Mouse (Mus musculus): ENCODE measurements around the gene Eef1akmt2.

The Eef1akmt2 gene

DNA sequence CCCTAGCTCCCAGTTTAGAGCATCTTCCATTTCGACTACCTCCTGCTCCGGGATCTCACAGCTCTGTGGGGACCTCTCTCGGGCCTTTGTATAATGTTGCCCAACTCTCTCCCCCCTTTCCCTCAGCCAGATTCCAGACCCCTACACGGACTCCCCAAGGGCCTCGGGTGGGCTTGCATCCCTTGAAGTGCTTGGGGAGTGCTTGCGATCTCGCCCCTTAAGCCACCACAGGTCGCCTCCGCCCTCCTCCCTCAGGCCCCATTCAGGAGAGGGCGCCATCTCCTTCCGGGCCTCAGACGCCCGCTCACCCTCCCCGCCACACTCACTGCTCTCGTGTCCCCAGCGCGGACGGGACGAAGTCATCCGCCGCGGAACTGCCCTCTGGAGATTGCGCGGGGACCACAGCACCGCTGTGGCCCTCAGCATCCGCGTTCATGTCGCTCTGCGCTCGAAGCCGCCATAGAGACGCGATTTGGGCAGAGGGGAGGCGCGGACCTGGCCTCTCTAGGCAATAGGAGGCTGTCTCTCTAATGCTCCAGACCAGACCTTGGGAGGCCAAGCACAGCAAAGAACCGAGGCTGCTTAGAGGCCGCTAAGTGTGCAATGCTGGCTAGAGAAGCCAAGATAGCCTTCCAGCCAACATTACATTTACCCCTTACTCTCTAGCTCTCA lies at the start of gene Eef1akmt2:
Gene Eef1akmt2 (minus strand): TSS at position 501 of the 672 bp plus-strand sequence.
- peak; percentile 60 for DNase-seq (ENCODE audit: low spot score)

- no peak for DNase-seq (ENCODE audit: low spot score)
Measured at GRCm38 (mm10) chr7:132900826-132901531, 48.5 kb upstream of the Eef1akmt2 start.

GRCm38 (mm10) chr7:132898234-132898633 lies 45.8 kb upstream of the Eef1akmt2 start:
- no peak for DNase-seq (ENCODE audit: low spot score)

GRCm38 (mm10) chr7:132897258-132897657 lies 44.8 kb upstream of the Eef1akmt2 start:
- no peak for DNase-seq (ENCODE audit: low spot score)

- no peak for DNase-seq (ENCODE audit: low spot score)
Measured at GRCm38 (mm10) chr7:132896206-132896815, 43.8 kb upstream of the Eef1akmt2 start.

GRCm38 (mm10) chr7:132894841-132895555 lies 42.5 kb upstream of the Eef1akmt2 start:
- no peak for DNase-seq (ENCODE audit: low spot score)

DNA sequence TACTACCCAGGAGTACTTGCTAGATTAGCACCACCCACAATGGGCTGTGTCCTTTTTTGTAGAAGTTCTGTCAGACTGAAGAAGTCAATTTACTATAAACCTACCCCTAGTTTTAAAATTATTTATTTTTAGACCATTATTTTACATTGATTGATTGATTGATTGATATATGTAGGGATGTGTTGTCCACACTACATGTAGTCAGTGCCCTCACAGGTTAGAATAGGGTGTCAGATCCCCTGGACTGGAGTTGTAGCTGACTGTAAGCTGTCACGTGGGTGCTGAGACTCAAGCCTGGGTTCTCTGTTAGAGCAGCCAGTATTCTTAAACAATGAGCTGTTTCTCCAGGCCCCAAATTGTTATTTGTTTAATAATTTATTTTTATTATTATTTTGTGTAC lies 40.9 kb upstream of the Eef1akmt2 start:
- DNase-seq (ENCODE audit: low spot score), result no peak

- DNase-seq (ENCODE audit: low spot score), result no peak
Measured at GRCm38 (mm10) chr7:132892806-132893205, 40.3 kb upstream of the Eef1akmt2 start.

GRCm38 (mm10) chr7:132892311-132892661 lies 39.8 kb upstream of the Eef1akmt2 start:
- DNase-seq (ENCODE audit: low spot score), result no peak

- no peak for DNase-seq (ENCODE audit: low spot score)
Measured at GRCm38 (mm10) chr7:132891561-132892310, 39.3 kb upstream of the Eef1akmt2 start.

DNA sequence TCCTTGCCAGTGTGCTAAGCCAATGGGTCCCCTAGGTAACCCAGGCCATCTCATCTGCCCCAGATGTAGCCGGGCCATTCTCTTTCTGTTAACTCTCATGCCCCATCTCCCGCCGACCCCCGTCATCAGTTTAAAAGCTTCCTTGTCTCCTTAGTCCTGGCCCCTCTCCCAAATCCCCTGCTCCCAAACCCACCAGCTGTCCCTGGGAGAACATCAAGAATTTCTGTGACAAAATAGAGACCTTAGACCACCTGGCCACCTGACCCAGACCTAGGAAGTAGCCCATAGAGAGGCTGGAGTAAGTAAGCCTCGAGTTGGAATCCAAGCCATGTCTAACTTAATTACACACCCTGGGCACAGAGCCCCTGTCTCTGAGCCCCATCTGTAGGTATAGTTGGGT lies 37.7 kb upstream of the Eef1akmt2 start:
- no peak for DNase-seq (ENCODE audit: low spot score)

DNA sequence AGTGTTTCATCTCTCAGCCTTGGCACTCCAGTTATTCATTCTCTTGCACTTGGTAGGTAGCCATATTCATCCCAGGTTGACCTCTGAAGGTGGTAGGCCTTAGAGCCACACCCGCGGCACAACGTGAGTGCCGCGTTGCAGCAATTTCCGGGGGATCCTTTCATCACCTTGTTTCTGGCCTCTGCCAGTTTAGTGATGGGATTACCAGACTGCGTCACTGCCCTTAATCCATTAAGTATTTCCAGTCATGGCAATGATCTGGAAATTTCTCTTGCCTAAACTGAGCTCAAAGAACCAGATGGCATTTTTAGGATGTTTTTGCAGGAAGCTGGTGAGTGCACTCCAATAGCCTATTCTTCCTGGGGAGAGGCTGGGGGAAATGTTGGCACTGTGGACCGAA lies 37.2 kb upstream of the Eef1akmt2 start:
- no peak for DNase-seq (ENCODE audit: low spot score)

GRCm38 (mm10) chr7:132888518-132889249 lies 36.2 kb upstream of the Eef1akmt2 start:
- no peak for DNase-seq (ENCODE audit: low spot score)

- DNase-seq (ENCODE audit: low spot score), result no peak
Measured at GRCm38 (mm10) chr7:132888052-132888451, 35.6 kb upstream of the Eef1akmt2 start.

GRCm38 (mm10) chr7:132887019-132887804 lies 34.7 kb upstream of the Eef1akmt2 start:
- no peak for DNase-seq (ENCODE audit: low spot score)

GRCm38 (mm10) chr7:132884031-132884430 lies 31.6 kb upstream of the Eef1akmt2 start:
- no peak for DNase-seq (ENCODE audit: low spot score)

GRCm38 (mm10) chr7:132882343-132882742 lies 29.9 kb upstream of the Eef1akmt2 start:
- no peak for DNase-seq (ENCODE audit: low spot score)

DNA sequence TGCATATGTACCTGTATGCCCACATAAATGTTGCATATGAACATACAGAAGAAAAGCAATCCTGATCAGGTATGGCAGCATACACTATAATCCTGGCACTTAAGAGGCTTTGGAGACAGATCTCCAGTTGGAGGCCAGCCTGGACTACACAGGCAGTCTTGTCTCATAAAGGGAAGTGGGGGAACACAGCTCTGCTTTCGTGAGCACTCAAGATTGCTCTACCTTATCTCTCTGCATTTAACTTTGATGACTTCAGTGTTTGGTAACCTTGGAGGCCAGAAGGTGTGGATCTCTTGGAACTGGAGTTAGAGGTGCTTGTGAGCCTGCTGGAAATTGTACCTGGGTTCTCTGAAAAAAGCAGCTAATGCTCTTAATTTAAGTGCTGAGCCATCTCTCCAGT lies 27.8 kb upstream of the Eef1akmt2 start:
- DNase-seq (ENCODE audit: low spot score), result no peak

GRCm38 (mm10) chr7:132875391-132876086 lies 23.1 kb upstream of the Eef1akmt2 start:
- DNase-seq (ENCODE audit: low spot score), result no peak

DNA sequence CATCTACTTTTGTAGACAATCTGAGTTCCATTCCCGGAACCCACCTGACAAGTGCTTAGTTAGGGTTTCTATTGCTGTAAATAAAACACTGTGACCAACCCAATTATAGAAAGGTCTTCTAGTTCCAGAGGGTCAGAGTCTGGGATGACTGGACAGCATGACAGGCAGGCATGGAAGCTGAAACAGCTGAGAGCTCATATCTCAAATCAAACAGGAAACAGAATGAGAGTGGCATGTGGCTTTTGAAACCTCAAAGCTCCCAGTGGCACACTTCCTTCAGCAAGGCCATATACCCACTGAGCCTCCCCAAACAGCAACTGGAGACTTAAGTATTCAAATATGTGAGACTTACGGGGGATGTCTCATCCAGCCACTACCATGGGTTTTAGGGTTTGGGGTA lies 20.6 kb upstream of the Eef1akmt2 start:
- no peak for DNase-seq (ENCODE audit: low spot score)
